Mouse (Mus musculus) limb, embryonic 14.5 days (tissue): ENCODE data around the gene Kank3. TPM values are rescaled to one million over a fixed set of nuclear protein-coding genes. Genes with fewer than 3 reads are reported as not detected.
"Not testable (repeated sequence)": the region's sequence is repeated elsewhere in the genome, so short reads cannot be mapped to it uniquely, and the experiment has no call there.

Source experiments
- ATAC-seq: fragments of 200-750 bp; cut with Nextera tagmentation; 2 replicates; pipeline ENCODE4 v1.8.0; 2017; ENCODE audit warnings: low read depth, moderate number of reproducible peaks, moderate TSS enrichment; ENCODE audit not compliant: low FRiP score
- DNase-seq: peaks from one replicate; pipeline ENCODE4 v3.0.0-alpha.2; 2015; ENCODE audit warnings: low spot score
- H3K27ac ChIP-seq: fragments of 300-500 bp; sonication (generic); replicated peaks from 2 replicates; pipeline ENCODE4 v1.5.1; 2014; ENCODE audit warnings: low read depth, mild to moderate bottlenecking, low read length, moderate library complexity, mixed read lengths
- H3K27me3 ChIP-seq: fragments of 300-500 bp; sonication (generic); 2 replicates; pipeline ENCODE4 v1.6.1; 2014; ENCODE audit warnings: low read length, mixed read lengths; ENCODE audit not compliant: control insufficient read depth, insufficient read depth
- H3K36me3 ChIP-seq: fragments of 300-500 bp; sonication (generic); 2 replicates; pipeline ENCODE4 v1.6.1; 2014; ENCODE audit warnings: mild to moderate bottlenecking, low read length, moderate library complexity, mixed read lengths; ENCODE audit not compliant: control insufficient read depth, insufficient read depth
- H3K4me1 ChIP-seq: fragments of 300-500 bp; sonication (generic); 2 replicates; pipeline ENCODE4 v1.6.1; 2014; ENCODE audit warnings: antibody characterized with exemption, low read length, mixed read lengths; ENCODE audit not compliant: control insufficient read depth, insufficient read depth
- H3K4me2 ChIP-seq: fragments of 300-500 bp; sonication (generic); replicated peaks from 2 replicates; pipeline ENCODE4 v1.6.1; 2014; ENCODE audit warnings: low read depth, mild to moderate bottlenecking, low read length, moderate library complexity; ENCODE audit not compliant: severe bottlenecking
- H3K4me3 ChIP-seq: fragments of 300-500 bp; sonication (generic); replicated peaks from 2 replicates; pipeline ENCODE4 v1.5.1; 2014; ENCODE audit warnings: low read length
- H3K9ac ChIP-seq: fragments of 300-500 bp; sonication (generic); 2 replicates; pipeline ENCODE4 v1.6.1; 2014; ENCODE audit warnings: mild to moderate bottlenecking, low read depth, low read length, moderate library complexity; ENCODE audit not compliant: severe bottlenecking
- H3K9me3 ChIP-seq: fragments of 300-500 bp; sonication (generic); 2 replicates; pipeline ENCODE4 v1.6.1; 2016; ENCODE audit warnings: low read length; ENCODE audit not compliant: control insufficient read depth
- POLR2A ChIP-seq: fragments of 200-500 bp; IDR thresholded peaks from 2 replicates; pipeline ENCODE4 v1.8.0; 2012; ENCODE audit warnings: inconsistent platforms, mild to moderate bottlenecking, moderate library complexity, borderline replicate concordance; ENCODE audit not compliant: insufficient read depth, insufficient read length; ENCODE audit errors: extremely low read depth
- WGBS: fragments of 180-500 bp; shearing (Covaris S2); extraction: QIAGEN DNeasy Blood & Tissue Kit; methylation state at CpG from one replicate; pipeline ENCODE4 v1.1.7; 2014; 5-methylcytosine and 5-hydroxymethylcytosine counted together
- polyA plus RNA-seq, 2 experiments: library from polyadenylated mRNA; depleted of rRNA in 1 of 2; stranded (reverse) in 1 of 2; unstranded in 1 of 2; fragments of >200 nt; fragmentation: Nextera tagmentation in 1 of 2; extraction: Ambion mirVana in 1 of 2; gene quantifications; 2 replicates each; pipeline versions ENCODE4 v1.2.1 to v1.2.3; 2012 to 2014

Gene Kank3
- polyA plus RNA-seq, 2 experiments = 31.1 to 45.3 TPM

GRCm38 (mm10) chr17:33815399-33815798 lies 5.1 kb downstream of the Kank3 start:
- no peak overlapping the region for H3K4me2 ChIP-seq
- no peaks in the 10 kb centered on the region for H3K9me3 ChIP-seq
- H3K27ac ChIP-seq = no peak overlapping the region
- H3K9ac ChIP-seq = no peak overlapping the region
- no peak for TF ChIP-seq POLR2A
- peaks cover 12% of the 10 kb centered on the region for H3K4me1 ChIP-seq
- H3K36me3 ChIP-seq = peaks cover 21% of the 10 kb centered on the region
- no peak overlapping the region for H3K4me3 ChIP-seq
- no peak for ATAC-seq
- 91% methylated on average over 6 of the region's 6 CpGs for WGBS
- H3K27me3 ChIP-seq = no peaks in the 10 kb centered on the region
- no peak for DNase-seq

GRCm38 (mm10) chr17:33816612-33817011 lies 6.3 kb downstream of the Kank3 start:
- TF ChIP-seq POLR2A = no peak
- ATAC-seq (no peak), DNase-seq (no peak)
- no peaks in the 10 kb centered on the region for H3K9me3 ChIP-seq
- no peak overlapping the region for H3K9ac ChIP-seq
- H3K27ac ChIP-seq = peak overlapping the region; percentile 81; the same call in 1 of the 2 replicates
- H3K4me1 ChIP-seq = peaks cover 12% of the 10 kb centered on the region
- peak overlapping the region; percentile 93 for H3K4me2 ChIP-seq
- peak overlapping the region; percentile 59 for H3K4me3 ChIP-seq
- H3K27me3 ChIP-seq = no peaks in the 10 kb centered on the region
- H3K36me3 ChIP-seq = peaks cover 33% of the 10 kb centered on the region
- WGBS = 61% methylated on average over 5 of the region's 5 CpGs

GRCm38 (mm10) chr17:33817184-33817968 lies 7.1 kb downstream of the Kank3 start:
- peak overlapping the region; percentile 93 for H3K4me2 ChIP-seq
- 3% methylated on average over 70 of the region's 89 CpGs for WGBS
- no peaks in the 10 kb centered on the region for H3K9me3 ChIP-seq
- H3K4me1 ChIP-seq = peaks cover 12% of the 10 kb centered on the region
- peak; percentile 96 for ATAC-seq
- no peaks in the 10 kb centered on the region for H3K27me3 ChIP-seq
- peak overlapping the region; percentile 81 for H3K27ac ChIP-seq
- TF ChIP-seq POLR2A = peak; percentile 73; the same call in 1 of the 2 replicates
- peak; percentile 95 for DNase-seq
- peak overlapping the region; percentile 59 for H3K4me3 ChIP-seq
- H3K36me3 ChIP-seq = peaks cover 41% of the 10 kb centered on the region
- peak overlapping the region; percentile 75 for H3K9ac ChIP-seq

- TF ChIP-seq POLR2A = no peak
- ATAC-seq (peak; percentile 51), DNase-seq (no peak)
- Histone ChIP-seq H3K4me1 (peaks cover 12% of the 10 kb centered on the region), H3K36me3 (peaks cover 48% of the 10 kb centered on the region), H3K9me3 (no peaks in the 10 kb centered on the region), H3K9ac (peak overlapping the region; percentile 75), H3K4me2 (peak overlapping the region; percentile 93), H3K27ac (peak overlapping the region; percentile 73), H3K27me3 (no peaks in the 10 kb centered on the region), H3K4me3 (peak overlapping the region; percentile 59)
- 15% methylated on average over 33 of the region's 33 CpGs for whole genome bisulfite sequencing
Observed at GRCm38 (mm10) chr17:33817969-33818643, 7.8 kb downstream of the Kank3 start.

- DNase-seq (no peak), ATAC-seq (no peak)
- Histone ChIP-seq H3K36me3 (peaks cover 59% of the 10 kb centered on the region), H3K4me2 (peak overlapping the region; percentile 78; the same call in 1 of the 2 replicates), H3K9ac (no peak overlapping the region), H3K27me3 (no peaks in the 10 kb centered on the region), H3K4me3 (no peak overlapping the region), H3K9me3 (no peaks in the 10 kb centered on the region), H3K4me1 (peaks cover 15% of the 10 kb centered on the region), H3K27ac (no peak overlapping the region)
- TF ChIP-seq POLR2A = no peak
- 84% methylated on average over 1 of the region's 1 CpGs for WGBS
Observed at GRCm38 (mm10) chr17:33822436-33822959, 12.2 kb downstream of the Kank3 start.

GRCm38 (mm10) chr17:33823171-33823570 lies 12.9 kb downstream of the Kank3 start:
- DNase-seq, H3K27me3 ChIP-seq, H3K9me3 ChIP-seq, H3K27ac ChIP-seq, ATAC-seq: not testable (repeated sequence)
- H3K4me1 ChIP-seq = peaks cover 11% of the 10 kb centered on the region
- peak overlapping the region; percentile 76 for H3K9ac ChIP-seq
- peak overlapping the region; percentile 78 for H3K4me2 ChIP-seq
- peak overlapping the region; percentile 73 for H3K4me3 ChIP-seq
- H3K36me3 ChIP-seq = peaks cover 61% of the 10 kb centered on the region
- 85% methylated on average over 8 of the region's 8 CpGs for WGBS
